Mouse (Mus musculus) granulocyte monocyte progenitor cell, adult 5-6 weeks (primary cell): Measurements from ENCODE around the gene Olfr78. TPM values are rescaled to one million over a fixed set of nuclear protein-coding genes. Genes with fewer than 3 reads are reported as not detected.

ENCODE experiments used
- ATAC-seq: replicated peaks from 2 replicates; pipeline ENCODE4 v1.8.0; 2016; ENCODE audit warnings: mild to moderate bottlenecking, moderate TSS enrichment, inconsistent platforms; ENCODE audit not compliant: poor library complexity, severe bottlenecking
- total RNA-seq, 2 experiments: library from RNA; stranded (forward) in 1 of 2; stranded (reverse) in 1 of 2; fragments of 200-712, 200-1000 nt in 1 of 2; fragments of >200 nt in 1 of 2; fragmentation: Nextera tagmentation in 1 of 2; gene quantifications; 2 replicates each; pipeline ENCODE4 v1.2.3; 2014 to 2017

Gene Olfr78
- not detected in 2 replicates for total RNA-seq (2014; fragmentation: Nextera tagmentation)
- not detected in 2 replicates for total RNA-seq (2017)

GRCm38 (mm10) chr7:102759266-102759665, at the start of gene Olfr78, which contains the start of gene Olfr560:
Gene Olfr78 (minus strand): TSS chr7:102759471.
Gene Olfr560 (minus strand): TSS chr7:102759366.
- no peak for ATAC-seq

- ATAC-seq, result no peak
These were observed 43.9 kb upstream of the Olfr78 start, which contains the start of gene Olfr564 for GRCm38 (mm10) chr7:102803180-102803579. Gene Olfr564 (plus strand): TSS chr7:102803480.

GRCm38 (mm10) chr7:102770921-102771320, 11.7 kb upstream of the Olfr78 start, which contains the start of gene Olfr561:
Gene Olfr561 (plus strand): TSS chr7:102771221.
- no peak for ATAC-seq

DNA sequence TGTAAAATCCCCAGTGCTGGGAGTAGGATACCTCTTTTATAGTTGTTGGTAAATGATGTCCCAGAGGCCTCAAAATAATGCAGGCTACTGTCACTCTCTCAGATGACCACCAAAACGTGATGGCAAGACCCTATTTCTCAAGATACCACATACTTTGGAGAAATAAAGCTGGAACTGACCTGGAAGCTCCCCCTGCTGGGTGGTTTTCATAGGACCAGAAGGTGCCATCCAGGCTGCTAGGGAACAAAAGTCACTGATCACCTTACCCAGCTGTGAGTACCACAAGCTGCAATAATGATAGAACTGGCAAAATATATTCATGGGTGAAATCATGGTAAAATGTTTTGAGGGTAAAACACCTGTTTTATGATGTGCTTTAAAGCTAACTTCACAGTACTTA, 7.2 kb downstream of the Olfr78 start:
- no peak for ATAC-seq

DNA sequence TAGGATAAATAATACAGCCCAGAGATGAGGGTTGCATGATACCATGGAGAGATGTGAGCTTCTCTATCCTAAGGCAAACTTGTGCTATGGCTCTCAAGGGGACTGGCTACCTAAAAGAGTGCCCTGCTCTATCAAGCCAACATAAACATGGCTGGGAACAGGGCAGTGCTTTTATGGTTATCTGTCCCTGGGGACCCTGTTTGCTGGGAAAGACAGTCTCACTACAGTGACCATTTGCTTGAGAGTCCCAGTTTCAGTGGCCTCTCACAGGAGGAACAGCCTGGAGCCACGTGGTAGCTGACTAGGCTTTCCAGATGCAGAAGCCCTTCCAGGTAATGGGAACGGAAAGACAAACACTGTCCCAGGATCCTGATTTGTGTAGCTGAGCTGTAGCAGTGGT, 21.6 kb downstream of the Olfr78 start:
- ATAC-seq, result no peak

DNA sequence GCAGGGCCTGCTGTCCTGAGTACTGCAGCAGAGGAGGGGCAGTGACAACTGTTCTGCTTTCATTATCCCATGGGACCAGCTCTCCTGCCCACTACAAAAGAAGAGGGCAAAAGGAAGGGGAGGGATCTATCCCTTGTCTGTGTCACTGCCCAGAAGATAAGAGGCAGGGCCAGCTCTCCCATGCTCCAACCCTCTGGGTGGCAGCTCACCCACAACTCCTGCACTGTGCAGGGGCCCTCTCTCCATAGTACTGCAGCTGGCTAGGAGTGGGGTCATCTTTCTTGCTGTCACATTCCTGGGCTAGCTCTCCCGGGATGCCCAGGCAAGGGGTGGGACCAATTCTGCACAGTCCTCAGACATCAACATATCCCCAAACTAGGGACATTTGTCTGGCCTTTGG, 25.5 kb downstream of the Olfr78 start:
- ATAC-seq, result no peak

GRCm38 (mm10) chr7:102727391-102727790, 31.9 kb downstream of the Olfr78 start, which contains the start of gene Olfr559:
Gene Olfr559 (minus strand): TSS chr7:102727491.
- no peak for ATAC-seq

- ATAC-seq, result no peak
These were observed 40.3 kb downstream of the Olfr78 start, which contains the start of gene Olfr33 for GRCm38 (mm10) chr7:102718970-102719369. Gene Olfr33 (minus strand): TSS chr7:102719070.

DNA sequence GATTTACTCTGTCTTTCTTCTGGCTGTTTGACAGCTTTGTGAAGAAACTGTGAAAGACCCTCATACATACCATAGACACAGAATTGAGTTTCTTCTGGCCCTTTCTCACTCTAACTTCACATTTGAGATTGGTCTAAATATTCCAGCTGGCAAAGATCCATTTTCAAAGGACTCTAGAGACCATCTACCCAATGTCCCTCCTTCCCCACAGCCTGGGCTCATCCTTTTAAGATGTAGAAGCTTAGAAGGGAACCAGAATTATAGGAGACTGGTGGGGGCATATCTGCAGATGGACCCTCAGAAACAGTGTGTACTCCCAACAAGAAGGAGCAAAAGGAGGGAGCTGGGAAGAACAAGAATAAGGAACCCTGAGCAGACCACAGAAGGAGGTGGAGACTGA, 57.4 kb downstream of the Olfr78 start, which contains the start of gene Olfr558:
Olfr558 (plus strand) TSS at position 301 of the 400 bp plus-strand sequence.
- no peak for ATAC-seq

- ATAC-seq, result no peak
These were observed 60.8 kb downstream of the Olfr78 start for GRCm38 (mm10) chr7:102698461-102698860.

DNA sequence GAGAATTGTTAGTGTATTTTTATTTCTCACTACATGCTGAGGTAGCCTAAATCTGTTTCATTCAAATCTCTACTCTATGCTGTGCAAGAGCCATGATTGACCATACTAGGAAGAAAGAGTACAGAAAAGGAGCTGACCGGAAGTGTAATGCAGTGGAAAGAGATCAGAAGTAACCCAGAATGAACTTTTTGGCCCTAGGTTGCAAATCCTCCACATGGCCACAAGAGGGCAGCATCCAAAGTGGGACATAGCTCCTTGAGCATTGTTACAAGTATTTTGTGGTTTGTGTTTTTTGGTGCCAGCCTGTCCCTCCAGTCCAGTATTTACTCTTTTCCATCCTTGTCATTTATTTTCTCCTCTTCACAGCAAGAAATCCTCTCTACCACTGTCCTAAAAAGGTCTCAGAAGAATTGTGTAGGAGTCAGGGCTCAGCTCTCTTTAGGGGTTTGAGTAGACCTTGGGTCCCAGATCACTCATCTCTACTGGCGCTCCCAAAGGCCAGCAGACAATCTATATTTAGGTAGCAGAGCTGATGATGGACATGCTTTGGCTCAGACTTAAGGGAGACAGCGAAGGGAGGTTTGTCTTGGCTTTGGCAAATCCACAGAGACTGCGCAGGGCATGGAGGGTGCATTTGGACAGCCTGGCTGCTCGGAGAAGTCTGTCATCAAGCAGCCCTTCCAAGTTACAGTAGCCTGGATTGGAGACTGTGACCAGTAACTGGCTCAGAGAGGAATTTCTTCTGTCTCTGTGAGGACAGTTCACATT, 63.7 kb downstream of the Olfr78 start, which contains the start of gene Olfr557:
Olfr557 (plus strand) TSS at position 553 of the 768 bp plus-strand sequence.
- peak; percentile 97 for ATAC-seq

Other genes starting within 250 kb of the Olfr78 start
Only the 30 nearest of the 31 such genes appear.
- not detected in 2 replicates for gene Olfr547, start 224.7 kb downstream of the Olfr78 start, total RNA-seq (2014; fragmentation: Nextera tagmentation)
- gene Olfr547, start 224.7 kb downstream of the Olfr78 start, total RNA-seq (2017), result not detected in 2 replicates
- not detected in 2 replicates for gene Olfr548-ps1, start 218.6 kb downstream of the Olfr78 start, total RNA-seq (2014; fragmentation: Nextera tagmentation)
- gene Olfr548-ps1, start 218.6 kb downstream of the Olfr78 start, total RNA-seq (2017), result not detected in 2 replicates
- gene Olfr549, start 209.6 kb downstream of the Olfr78 start, total RNA-seq (2014; fragmentation: Nextera tagmentation), result not detected in 2 replicates
- gene Olfr549, start 209.6 kb downstream of the Olfr78 start, total RNA-seq (2017), result not detected in 2 replicates
- 14.9 and 15.9 TPM in 2 replicates for gene Trim21, start 194.0 kb downstream of the Olfr78 start, total RNA-seq (2014; fragmentation: Nextera tagmentation)
- 31.5 and 33.5 TPM in 2 replicates for gene Trim21, start 194.0 kb downstream of the Olfr78 start, total RNA-seq (2017)
- gene Olfr550, start 188.0 kb downstream of the Olfr78 start, total RNA-seq (2014; fragmentation: Nextera tagmentation), result not detected in 2 replicates
- not detected in 2 replicates for gene Olfr550, start 188.0 kb downstream of the Olfr78 start, total RNA-seq (2017)
- gene Olfr551, start 167.6 kb downstream of the Olfr78 start, total RNA-seq (2014; fragmentation: Nextera tagmentation), result not detected in 2 replicates
- gene Olfr551, start 167.6 kb downstream of the Olfr78 start, total RNA-seq (2017), result not detected in 2 replicates
- not detected in 2 replicates for gene Olfr552, start 161.7 kb downstream of the Olfr78 start, total RNA-seq (2014; fragmentation: Nextera tagmentation)
- gene Olfr552, start 161.7 kb downstream of the Olfr78 start, total RNA-seq (2017), result 0.09 TPM in 1 of 2 replicates, not detected in the other
- not detected in 2 replicates for gene Olfr553, start 141.3 kb downstream of the Olfr78 start, total RNA-seq (2014; fragmentation: Nextera tagmentation)
- not detected in 2 replicates for gene Olfr553, start 141.3 kb downstream of the Olfr78 start, total RNA-seq (2017)
- not detected in 2 replicates for gene Olfr554, start 121.0 kb downstream of the Olfr78 start, total RNA-seq (2014; fragmentation: Nextera tagmentation)
- gene Olfr554, start 121.0 kb downstream of the Olfr78 start, total RNA-seq (2017), result not detected in 2 replicates
- gene Olfr555, start 100.6 kb downstream of the Olfr78 start, total RNA-seq (2014; fragmentation: Nextera tagmentation), result not detected in 2 replicates
- not detected in 2 replicates for gene Olfr555, start 100.6 kb downstream of the Olfr78 start, total RNA-seq (2017)
- gene Olfr556, start 94.6 kb downstream of the Olfr78 start, total RNA-seq (2014; fragmentation: Nextera tagmentation), result not detected in 2 replicates
- not detected in 2 replicates for gene Olfr556, start 94.6 kb downstream of the Olfr78 start, total RNA-seq (2017)
- 4.8 and 13.0 TPM in 2 replicates for gene Trim68, start 72.1 kb downstream of the Olfr78 start, total RNA-seq (2014; fragmentation: Nextera tagmentation)
- gene Trim68, start 72.1 kb downstream of the Olfr78 start, total RNA-seq (2017), result 5.7 and 6.1 TPM in 2 replicates
- gene Olfr557, start 63.6 kb downstream of the Olfr78 start, total RNA-seq (2014; fragmentation: Nextera tagmentation), result not detected in 2 replicates
- not detected in 2 replicates for gene Olfr557, start 63.6 kb downstream of the Olfr78 start, total RNA-seq (2017)
- gene Olfr558, start 57.3 kb downstream of the Olfr78 start, total RNA-seq (2014; fragmentation: Nextera tagmentation), result not detected in 2 replicates
- not detected in 2 replicates for gene Olfr558, start 57.3 kb downstream of the Olfr78 start, total RNA-seq (2017)
- not detected in 2 replicates for gene Olfr33, start 40.4 kb downstream of the Olfr78 start, total RNA-seq (2014; fragmentation: Nextera tagmentation)
- not detected in 2 replicates for gene Olfr33, start 40.4 kb downstream of the Olfr78 start, total RNA-seq (2017)
- gene Olfr559, start 32.0 kb downstream of the Olfr78 start, total RNA-seq (2014; fragmentation: Nextera tagmentation), result not detected in 2 replicates
- not detected in 2 replicates for gene Olfr559, start 32.0 kb downstream of the Olfr78 start, total RNA-seq (2017)
- not detected in 2 replicates for gene Olfr560, start 105 bp downstream of the Olfr78 start, total RNA-seq (2014; fragmentation: Nextera tagmentation)
- gene Olfr560, start 105 bp downstream of the Olfr78 start, total RNA-seq (2017), result not detected in 2 replicates
- not detected in 2 replicates for gene Olfr561, start 11.8 kb upstream of the Olfr78 start, total RNA-seq (2014; fragmentation: Nextera tagmentation)
- gene Olfr561, start 11.8 kb upstream of the Olfr78 start, total RNA-seq (2017), result not detected in 2 replicates
- not detected in 2 replicates for gene Olfr564, start 44.0 kb upstream of the Olfr78 start, total RNA-seq (2014; fragmentation: Nextera tagmentation)
- not detected in 2 replicates for gene Olfr564, start 44.0 kb upstream of the Olfr78 start, total RNA-seq (2017)
- not detected in 2 replicates for gene Olfr566, start 99.3 kb upstream of the Olfr78 start, total RNA-seq (2014; fragmentation: Nextera tagmentation)
- not detected in 2 replicates for gene Olfr566, start 99.3 kb upstream of the Olfr78 start, total RNA-seq (2017)
- gene Olfr568, start 117.7 kb upstream of the Olfr78 start, total RNA-seq (2014; fragmentation: Nextera tagmentation), result not detected in 2 replicates
- gene Olfr568, start 117.7 kb upstream of the Olfr78 start, total RNA-seq (2017), result not detected in 2 replicates
- not detected in 2 replicates for gene Olfr569, start 131.4 kb upstream of the Olfr78 start, total RNA-seq (2014; fragmentation: Nextera tagmentation)
- not detected in 2 replicates for gene Olfr569, start 131.4 kb upstream of the Olfr78 start, total RNA-seq (2017)
- not detected in 2 replicates for gene Olfr570, start 135.1 kb upstream of the Olfr78 start, total RNA-seq (2014; fragmentation: Nextera tagmentation)
- gene Olfr570, start 135.1 kb upstream of the Olfr78 start, total RNA-seq (2017), result not detected in 2 replicates
- not detected in 2 replicates for gene Olfr571, start 158.1 kb upstream of the Olfr78 start, total RNA-seq (2014; fragmentation: Nextera tagmentation)
- not detected in 2 replicates for gene Olfr571, start 158.1 kb upstream of the Olfr78 start, total RNA-seq (2017)
- not detected in 2 replicates for gene Olfr572, start 164.9 kb upstream of the Olfr78 start, total RNA-seq (2014; fragmentation: Nextera tagmentation)
- not detected in 2 replicates for gene Olfr572, start 164.9 kb upstream of the Olfr78 start, total RNA-seq (2017)
- not detected in 2 replicates for gene Olfr573-ps1, start 183.1 kb upstream of the Olfr78 start, total RNA-seq (2014; fragmentation: Nextera tagmentation)
- gene Olfr573-ps1, start 183.1 kb upstream of the Olfr78 start, total RNA-seq (2017), result not detected in 2 replicates
- not detected in 2 replicates for gene Olfr574, start 189.0 kb upstream of the Olfr78 start, total RNA-seq (2014; fragmentation: Nextera tagmentation)
- not detected in 2 replicates for gene Olfr574, start 189.0 kb upstream of the Olfr78 start, total RNA-seq (2017)
- gene Olfr575, start 199.3 kb upstream of the Olfr78 start, total RNA-seq (2014; fragmentation: Nextera tagmentation), result not detected in 2 replicates
- not detected in 2 replicates for gene Olfr575, start 199.3 kb upstream of the Olfr78 start, total RNA-seq (2017)
- not detected in 2 replicates for gene Olfr576, start 203.2 kb upstream of the Olfr78 start, total RNA-seq (2014; fragmentation: Nextera tagmentation)
- gene Olfr576, start 203.2 kb upstream of the Olfr78 start, total RNA-seq (2017), result not detected in 2 replicates
- not detected in 2 replicates for gene Olfr577, start 216.5 kb upstream of the Olfr78 start, total RNA-seq (2014; fragmentation: Nextera tagmentation)
- not detected in 2 replicates for gene Olfr577, start 216.5 kb upstream of the Olfr78 start, total RNA-seq (2017)